Mouse (Mus musculus) stomach, postnatal 0 days (tissue): Measurements from ENCODE around the gene 4632433K11Rik.

Experiments
- CTCF ChIP-seq: IDR thresholded peaks from 2 replicates; pipeline ENCODE4 v1.5.1; 2016; ENCODE audit warnings: antibody characterized with exemption, low read depth, mild to moderate bottlenecking, moderate library complexity
- EP300 ChIP-seq: optimal IDR thresholded peaks from 2 replicates; pipeline ENCODE3; 2016; ENCODE audit warnings: antibody characterized with exemption

DNA sequence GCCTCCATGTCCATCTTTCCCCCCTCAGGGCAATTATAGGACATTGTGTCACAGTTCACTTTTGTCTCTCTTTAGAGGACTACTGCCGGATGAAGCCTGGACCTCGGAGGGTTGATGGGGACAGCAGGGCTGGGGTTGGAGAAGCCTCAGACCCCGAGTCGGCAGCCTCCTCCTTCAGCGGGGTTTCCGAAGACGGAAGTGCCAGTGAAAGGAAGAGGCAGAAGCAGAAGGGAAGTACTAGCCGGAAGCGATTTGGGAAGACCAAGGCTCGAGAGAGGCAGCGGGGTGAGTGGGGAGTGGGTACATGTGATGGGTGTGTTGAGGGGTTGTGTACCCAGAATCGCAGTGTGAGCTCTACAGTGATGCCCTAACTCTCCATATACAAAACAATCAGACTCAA, 25.5 kb downstream of the 4632433K11Rik start:
- no peak for TF ChIP-seq CTCF
- no peak for TF ChIP-seq EP300
